Mouse (Mus musculus) MEL (cell line): Measurements from ENCODE around the gene Xkr7. TPM values are rescaled to one million over a fixed set of nuclear protein-coding genes. Genes with fewer than 3 reads are reported as not detected.

Source experiments
- DNase-seq: peaks from one replicate; pipeline ENCODE4 v3.0.0; 2011; ENCODE audit warnings: low read depth, low spot score
- H3K27ac ChIP-seq: 2 replicates; pipeline ENCODE4 v1.5.1; 2012; ENCODE audit warnings: low read depth, mild to moderate bottlenecking, control low read depth, low read length, moderate library complexity; ENCODE audit not compliant: control insufficient read depth
- H3K27me3 ChIP-seq, 2 experiments: fragments of 150-350 bp in 1 of 2; sonication (generic) in 1 of 2; 2 replicates each; pipeline ENCODE4 v1.6.1; 2012; ENCODE audit warnings: low read length in 2 of 2, mild to moderate bottlenecking in 2 of 2, improper control_type of control experiment in 1 of 2, moderate library complexity in 1 of 2; ENCODE audit not compliant: insufficient read depth in 2 of 2, control insufficient read depth in 1 of 2
- H3K36me3 ChIP-seq, 2 experiments: 2 replicates each; pipeline ENCODE4 v1.6.1; 2012 to 2014; ENCODE audit warnings: low read length in 2 of 2, improper control_type of control experiment in 1 of 2, inconsistent platforms in 1 of 2, mild to moderate bottlenecking in 1 of 2; ENCODE audit not compliant: insufficient read depth in 2 of 2, control insufficient read depth in 1 of 2
- H3K4me1 ChIP-seq, 2 experiments: fragments of 150-350 bp in 1 of 2; sonication (generic) in 1 of 2; 2 replicates each; pipeline ENCODE4 v1.6.1; 2012; ENCODE audit warnings: low read length in 2 of 2, improper control_type of control experiment in 1 of 2, mild to moderate bottlenecking in 1 of 2; ENCODE audit not compliant: insufficient read depth in 2 of 2, control insufficient read depth in 1 of 2
- H3K4me3 ChIP-seq, 2 experiments: fragments of 150-350 bp in 1 of 2; sonication (generic) in 1 of 2; 2 replicates each; pipeline ENCODE4 v1.5.1; 2012; ENCODE audit warnings: low read depth in 2 of 2, low read length in 2 of 2, mild to moderate bottlenecking in 2 of 2, moderate library complexity in 2 of 2, control low read depth in 1 of 2, improper control_type of control experiment in 1 of 2; ENCODE audit not compliant: control insufficient read depth in 1 of 2, insufficient read depth in 1 of 2
- H3K79me2 ChIP-seq: 2 replicates; pipeline ENCODE4 v1.6.1; 2012; ENCODE audit warnings: mild to moderate bottlenecking, low read length, moderate library complexity; ENCODE audit not compliant: control insufficient read depth, poor library complexity, insufficient read depth
- H3K9ac ChIP-seq: 2 replicates; pipeline ENCODE4 v1.6.1; 2012; ENCODE audit warnings: low read depth, mild to moderate bottlenecking, control low read depth, low read length, moderate library complexity; ENCODE audit not compliant: control insufficient read depth, poor library complexity, severe bottlenecking
- H3K9me3 ChIP-seq: fragments of 150-350 bp; sonication (generic); replicated peaks from 2 replicates; pipeline ENCODE4 v1.6.1; 2012; ENCODE audit warnings: mild to moderate bottlenecking, low read length, improper control_type of control experiment, moderate library complexity; ENCODE audit not compliant: insufficient read depth
- CHD1 ChIP-seq: IDR thresholded peaks from 2 replicates; pipeline ENCODE4 v1.6.1; 2012; ENCODE audit warnings: low read depth, mild to moderate bottlenecking, inconsistent platforms, low read length, improper control_type of control experiment
- CHD2 ChIP-seq: IDR thresholded peaks from 2 replicates; pipeline ENCODE4 v1.6.1; 2011; ENCODE audit warnings: low read length, improper control_type of control experiment
- ELF1 ChIP-seq: IDR thresholded peaks from 2 replicates; pipeline ENCODE4 v1.6.1; 2014; ENCODE audit warnings: low read depth, mild to moderate bottlenecking, inconsistent platforms, low read length, improper control_type of control experiment, moderate library complexity
- EP300 ChIP-seq, 2 experiments: IDR thresholded peaks; 2 replicates each; pipeline ENCODE4 v1.6.1; 2011; ENCODE audit warnings: improper control_type of control experiment in 2 of 2, low read length in 2 of 2, low read depth in 1 of 2, mild to moderate bottlenecking in 1 of 2
- GABPA ChIP-seq: IDR thresholded peaks from 2 replicates; pipeline ENCODE4 v1.6.1; 2012; ENCODE audit warnings: low read depth, mild to moderate bottlenecking, inconsistent platforms, low read length, improper control_type of control experiment, moderate library complexity
- GATA1 ChIP-seq: IDR thresholded peaks from 2 replicates; pipeline ENCODE4 v1.6.1; 2011; ENCODE audit warnings: low read depth, low read length, improper control_type of control experiment
- HCFC1 ChIP-seq: IDR thresholded peaks from 2 replicates; pipeline ENCODE4 v1.6.1; 2012; ENCODE audit warnings: low read depth, mild to moderate bottlenecking, inconsistent platforms, low read length, improper control_type of control experiment, moderate library complexity
- KAT2A ChIP-seq: conservative IDR thresholded peaks from 2 replicates; pipeline ENCODE4 v1.6.1; 2012; ENCODE audit warnings: low read depth, low read length, improper control_type of control experiment, inconsistent platforms
- MAFK ChIP-seq: IDR thresholded peaks from 2 replicates; pipeline ENCODE4 v1.6.1; 2011; ENCODE audit warnings: low read depth, mild to moderate bottlenecking, low read length, improper control_type of control experiment, borderline replicate concordance
- MAZ ChIP-seq: IDR thresholded peaks from 2 replicates; pipeline ENCODE4 v1.6.1; 2012; ENCODE audit warnings: low read depth, mild to moderate bottlenecking, inconsistent platforms, low read length, improper control_type of control experiment
- MEF2A ChIP-seq: IDR thresholded peaks from 2 replicates; pipeline ENCODE4 v1.6.1; 2014; ENCODE audit warnings: low read depth, mild to moderate bottlenecking, inconsistent platforms, low read length, improper control_type of control experiment; ENCODE audit not compliant: poor library complexity, insufficient replicate concordance, severe bottlenecking; ENCODE audit errors: extremely low read depth
- MYB ChIP-seq: IDR thresholded peaks from 2 replicates; pipeline ENCODE4 v1.6.1; 2011; ENCODE audit warnings: mild to moderate bottlenecking, low read depth, low read length, improper control_type of control experiment
- MYC ChIP-seq: IDR thresholded peaks from 2 replicates; pipeline ENCODE4 v1.6.1; 2011; ENCODE audit warnings: low read depth, mild to moderate bottlenecking, low read length, improper control_type of control experiment, moderate library complexity
- NELFE ChIP-seq: IDR thresholded peaks from 2 replicates; pipeline ENCODE4 v1.6.1; 2011; ENCODE audit warnings: low read depth, low read length, improper control_type of control experiment
- POLR2A ChIP-seq, 2 experiments: IDR thresholded peaks; 2 replicates each; pipeline ENCODE4 v1.6.1; 2011 to 2012; ENCODE audit warnings: low read length in 2 of 2, mild to moderate bottlenecking in 2 of 2, control low read depth in 1 of 2, improper control_type of control experiment in 1 of 2, low read depth in 1 of 2, moderate library complexity in 1 of 2; ENCODE audit not compliant: control insufficient read depth in 1 of 2, insufficient read depth in 1 of 2, poor library complexity in 1 of 2
- POLR2AphosphoS2 ChIP-seq: IDR thresholded peaks from 2 replicates; pipeline ENCODE4 v1.6.1; 2011; ENCODE audit warnings: low read length, improper control_type of control experiment
- POLR2AphosphoS5 ChIP-seq: IDR thresholded peaks from 2 replicates; pipeline ENCODE4 v1.6.1; 2012; ENCODE audit warnings: low read depth, borderline replicate concordance, mild to moderate bottlenecking, inconsistent platforms, low read length, moderate library complexity, mixed read lengths
- RAD21 ChIP-seq: IDR thresholded peaks from 2 replicates; pipeline ENCODE4 v1.6.1; 2011; ENCODE audit warnings: mild to moderate bottlenecking, low read depth, low read length, improper control_type of control experiment
- RCOR1 ChIP-seq: IDR thresholded peaks from 2 replicates; pipeline ENCODE4 v1.6.1; 2012; ENCODE audit warnings: low read depth, mild to moderate bottlenecking, inconsistent platforms, low read length, improper control_type of control experiment
- SIN3A ChIP-seq: IDR thresholded peaks from 2 replicates; pipeline ENCODE4 v1.6.1; 2012; ENCODE audit warnings: low read length, improper control_type of control experiment, inconsistent platforms
- TBP ChIP-seq: IDR thresholded peaks from 2 replicates; pipeline ENCODE4 v1.8.0; 2011; ENCODE audit warnings: low read depth, low read length, improper control_type of control experiment
- UBTF ChIP-seq: IDR thresholded peaks from 2 replicates; pipeline ENCODE4 v1.6.1; 2012; ENCODE audit warnings: low read depth, mild to moderate bottlenecking, inconsistent platforms, low read length, improper control_type of control experiment, moderate library complexity, borderline replicate concordance; ENCODE audit not compliant: insufficient read depth
- USF1 ChIP-seq: IDR thresholded peaks from 2 replicates; pipeline ENCODE4 v1.6.1; 2014; ENCODE audit warnings: low read depth, mild to moderate bottlenecking, inconsistent platforms, low read length, improper control_type of control experiment, moderate library complexity
- USF2 ChIP-seq, 2 experiments: IDR thresholded peaks; 2 replicates each; pipeline ENCODE4 v1.6.1; 2011 to 2012; ENCODE audit warnings: improper control_type of control experiment in 2 of 2, low read length in 2 of 2, borderline replicate concordance in 1 of 2, inconsistent platforms in 1 of 2, low read depth in 1 of 2, mild to moderate bottlenecking in 1 of 2; ENCODE audit not compliant: insufficient read depth in 1 of 2
- ZC3H11A ChIP-seq: IDR thresholded peaks from 2 replicates; pipeline ENCODE4 v1.6.1; 2012; ENCODE audit warnings: low read depth, mild to moderate bottlenecking, inconsistent platforms, low read length, improper control_type of control experiment
- ZMIZ1 ChIP-seq: IDR thresholded peaks from 2 replicates; pipeline ENCODE4 v1.6.1; 2012; ENCODE audit warnings: low read depth, mild to moderate bottlenecking, inconsistent platforms, low read length, improper control_type of control experiment, moderate library complexity
- ZNF384 ChIP-seq: IDR thresholded peaks from 2 replicates; pipeline ENCODE4 v1.6.1; 2012; ENCODE audit warnings: low read depth, mild to moderate bottlenecking, inconsistent platforms, low read length, improper control_type of control experiment
- polyA plus RNA-seq, 2 experiments: library from polyadenylated mRNA; stranded (reverse) in 1 of 2; unstranded in 1 of 2; fragments of >175 nt in 1 of 2; fragments of >200 nt in 1 of 2; gene quantifications; 2 replicates each; pipeline versions ENCODE4 v1.2.1 to v1.2.4; 2012; ENCODE audit warnings: low replicate concordance in 2 of 2, low read depth in 1 of 2; ENCODE audit not compliant: insufficient read length in 2 of 2, insufficient read depth in 1 of 2, missing spikeins in 1 of 2
- total RNA-seq: library from RNA; depleted of rRNA; stranded (reverse); fragments of 300-350 nt; gene quantifications from 2 replicates; pipeline ENCODE4 v1.2.3, GENCODE M21; 2012

The Xkr7 gene
- total and polyA plus RNA-seq, 3 experiments = not detected

- TF ChIP-seq KAT2A (no peak), TBP (no peak)
Observed at GRCm38 (mm10) chr2:153080841-153081523, 49.3 kb downstream of the Xkr7 start (continued).

- no peak overlapping the region for H3K27ac ChIP-seq
- H3K4me3 ChIP-seq = no peak overlapping the region
- no peaks in the 10 kb centered on the region for H3K4me1 ChIP-seq
- H3K9ac ChIP-seq = no peak overlapping the region
- no peaks in the 10 kb centered on the region for H3K36me3 ChIP-seq
- TF ChIP-seq MEF2A = no peak
- no peak for TF ChIP-seq POLR2A (IDR thresholded peaks at IDR 0.05; ENCODE audit: control insufficient read depth in 1 of 2, insufficient read depth in 1 of 2, low read depth in 1 of 2, low read length in 2 of 2, poor library complexity in 1 of 2)
- no peak for TF ChIP-seq KAT2A
- TF ChIP-seq ELF1 = no peak
- TF ChIP-seq EP300 (IDR thresholded peaks at IDR 0.05; ENCODE audit: low read depth in 1 of 2, low read length in 2 of 2) = no peak
- no peak for TF ChIP-seq NELFE
- TF ChIP-seq CHD2 = no peak
- TF ChIP-seq UBTF = no peak
- TF ChIP-seq, all 39 proteins: peak for 0
- H3K9me3 ChIP-seq = no peaks in the 10 kb centered on the region
- no peaks in the 10 kb centered on the region for H3K79me2 ChIP-seq
- no peak for DNase-seq
- H3K27me3 ChIP-seq = no peaks in the 10 kb centered on the region
Observed at GRCm38 (mm10) chr2:153081866-153082265, 50.2 kb downstream of the Xkr7 start.

- H3K36me3 ChIP-seq = no peaks in the 10 kb centered on the region
- H3K4me1 ChIP-seq = no peaks in the 10 kb centered on the region
- H3K79me2 ChIP-seq = no peaks in the 10 kb centered on the region
- H3K9ac ChIP-seq = no peak overlapping the region
- H3K4me3 ChIP-seq = no peak overlapping the region
- no peaks in the 10 kb centered on the region for H3K9me3 ChIP-seq
- H3K27me3 ChIP-seq = no peaks in the 10 kb centered on the region
- H3K27ac ChIP-seq = no peak overlapping the region
- no peak for TF ChIP-seq USF1
- TF ChIP-seq USF2 (IDR thresholded peaks at IDR 0.05; ENCODE audit: borderline replicate concordance in 1 of 2, insufficient read depth in 1 of 2, low read depth in 1 of 2, low read length in 2 of 2) = no peak
- no peak for TF ChIP-seq RCOR1
- TF ChIP-seq POLR2AphosphoS2 = no peak
- no peak for TF ChIP-seq CHD1
- TF ChIP-seq ZMIZ1 = no peak
- TF ChIP-seq ZNF384 = no peak
- TF ChIP-seq HCFC1 = no peak
- no peak for TF ChIP-seq KAT2A
- TF ChIP-seq GABPA = no peak
- no peak for TF ChIP-seq MAZ
- TF ChIP-seq NELFE = no peak
- TF ChIP-seq MAFK = no peak
- TF ChIP-seq MYC = no peak
- TF ChIP-seq ZC3H11A = no peak
- TF ChIP-seq POLR2AphosphoS5 = no peak
- TF ChIP-seq GATA1 = no peak
- TF ChIP-seq SIN3A = no peak
- TF ChIP-seq RAD21 = no peak
- no peak for TF ChIP-seq MYB
- no peak for DNase-seq
Observed at GRCm38 (mm10) chr2:153083275-153083674, 51.6 kb downstream of the Xkr7 start.
